Mouse (Mus musculus) olfactory bulb, adult 2 months (tissue): ENCODE results near the gene Mat2a.

Experiments
- CTCF ChIP-seq: fragments of 200-500 bp; IDR thresholded peaks from 2 replicates; pipeline ENCODE4 v1.5.1; 2012; ENCODE audit warnings: low read depth, mild to moderate bottlenecking, low read length, moderate library complexity; ENCODE audit not compliant: insufficient read depth
- POLR2A ChIP-seq: fragments of 200-500 bp; IDR thresholded peaks from 2 replicates; pipeline ENCODE4 v1.6.1; 2012; ENCODE audit warnings: mild to moderate bottlenecking, low read depth, low read length, moderate library complexity; ENCODE audit not compliant: insufficient read depth

- TF ChIP-seq CTCF, result peak; percentile 87
- TF ChIP-seq POLR2A, result no peak
These were observed 32.2 kb downstream of the Mat2a start for GRCm38 (mm10) chr6:72407119-72407518.
